Mouse (Mus musculus): ENCODE measurements at regions not wholly inside any gene's neighbourhood (a gene's known extent, or its start where the extent isn't known, plus 50 kb on each side); places are given as distances from the start of the nearest gene placed in this dataset.

- TF ChIP-seq CTCF (IDR thresholded peaks at IDR 0.05; ENCODE audit: low read depth, low read length) (no peak), POLR2A (IDR thresholded peaks at IDR 0.05; ENCODE audit: borderline replicate concordance, low read depth, low read length) (no peak)
These were observed 247.6 kb downstream of the Diras2 start for GRCm38 (mm10) chr13:52283456-52283855.
